Mouse (Mus musculus): ENCODE data around the gene Wasl. TPM values are rescaled to one million over a fixed set of nuclear protein-coding genes. Genes with fewer than 3 reads are reported as not detected.

Wasl gene
- total RNA-seq (2021) = 10 to 100 TPM; 26.5 to 26.9 TPM
- long read RNA-seq, experiment 1, full-length matches to known transcripts = 4 of 12 reads
- long read RNA-seq, experiment 1, partial matches to known transcripts = 5 of 12 reads
- long read RNA-seq, experiment 1, other reads (novel, unspliced or antisense) = 3 of 12 reads
- long read RNA-seq, experiment 2, full-length matches to known transcripts = 1 of 2 reads
- long read RNA-seq, experiment 2, partial matches to known transcripts = 1 of 2 reads
- long read RNA-seq, experiment 2, other reads (novel, unspliced or antisense) = 0 of 2 reads

- DNase-seq = peak; percentile 98 to 99
Observed at GRCm38 (mm10) chr6:24664867-24665458, at the start of gene Wasl. Wasl (minus strand) TSS chr6:24665009.

DNA sequence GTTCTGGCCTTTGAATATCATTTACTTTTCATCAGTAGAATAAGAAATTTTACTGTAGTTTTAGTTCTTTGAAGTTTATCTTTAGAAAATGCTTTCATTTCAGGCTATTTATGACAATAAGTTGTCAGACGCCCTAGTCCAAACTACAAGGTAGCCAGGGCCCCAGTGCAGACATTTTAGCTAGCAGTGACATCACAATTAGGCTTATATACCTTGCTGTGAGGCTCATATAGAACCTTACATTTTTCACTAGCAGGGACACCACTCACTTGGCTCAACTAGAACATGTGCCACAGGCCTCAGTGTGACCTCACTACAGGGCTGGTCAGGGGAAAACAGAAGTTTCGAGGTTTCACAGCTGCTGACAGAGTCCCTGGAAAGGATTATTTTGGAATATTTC, 42.7 kb upstream of the Wasl start:
- no peak for DNase-seq

GRCm38 (mm10) chr6:24707090-24707489, 42.3 kb upstream of the Wasl start:
- no peak for DNase-seq

- DNase-seq = no peak
Observed at GRCm38 (mm10) chr6:24697216-24697615, 32.4 kb upstream of the Wasl start.

- no peak for DNase-seq
Observed at GRCm38 (mm10) chr6:24696117-24696516, 31.3 kb upstream of the Wasl start.

DNA sequence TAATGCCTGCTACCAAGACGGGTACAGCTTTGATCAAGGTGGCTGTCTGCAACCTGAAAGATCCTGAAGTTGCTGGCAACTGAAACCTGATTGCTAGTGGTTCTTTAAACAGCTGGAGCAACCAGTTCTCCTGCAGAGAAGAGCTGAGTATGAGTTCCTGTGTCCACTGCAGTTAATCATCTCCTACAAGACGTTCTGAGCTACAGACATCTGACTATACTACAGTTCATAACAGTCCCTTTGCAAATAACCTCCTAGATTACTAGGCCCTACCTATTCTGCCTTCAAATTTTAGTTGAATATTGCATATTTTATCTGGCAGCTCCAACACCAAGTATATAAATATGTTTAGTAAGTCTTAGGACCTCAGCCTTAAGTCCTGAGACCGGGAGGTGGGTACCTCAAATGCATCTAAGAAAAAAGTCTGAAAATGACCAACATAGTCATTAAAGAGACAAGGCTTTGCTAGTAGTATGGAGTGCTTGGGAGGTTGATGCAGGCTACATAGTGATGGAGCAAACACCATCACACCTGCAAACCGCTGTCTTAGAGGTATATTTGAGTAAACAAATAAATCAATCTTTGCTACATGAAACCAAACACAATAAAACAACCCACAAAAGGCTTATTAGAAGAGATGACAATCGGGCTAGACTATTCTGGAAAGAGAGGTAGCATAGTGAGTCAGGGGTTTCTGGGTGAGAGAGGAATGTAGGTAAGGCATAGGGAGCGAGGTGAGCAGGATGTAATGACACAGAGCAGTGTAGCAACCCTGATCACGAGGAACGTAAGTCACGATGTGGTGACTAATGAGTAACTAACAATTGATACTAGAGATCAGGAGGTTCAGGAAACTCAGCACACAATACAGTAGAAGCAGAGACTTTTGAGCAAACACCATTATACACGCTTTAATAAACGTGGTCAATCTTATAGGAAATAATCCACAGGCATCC, 29.9 kb upstream of the Wasl start:
- no peak for DNase-seq

DNA sequence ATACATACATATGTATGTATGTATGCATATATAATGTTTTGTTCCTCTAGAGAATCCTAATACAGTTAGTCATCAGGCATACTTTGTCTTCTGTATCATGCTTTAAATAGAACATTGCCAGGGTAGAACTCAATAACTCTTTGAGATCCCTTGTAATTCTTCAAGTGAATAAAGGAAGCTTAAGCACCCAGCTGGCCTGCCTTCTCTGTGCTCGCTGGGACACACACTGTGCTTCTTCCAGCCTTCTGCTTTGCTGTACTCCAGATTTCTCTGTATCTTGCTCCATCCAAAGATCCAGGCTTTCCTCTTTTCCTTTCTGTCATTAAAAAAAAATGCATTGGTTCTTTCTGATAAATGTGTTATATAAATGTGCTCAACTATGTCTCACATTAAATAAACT, 23.1 kb upstream of the Wasl start:
- no peak for DNase-seq

GRCm38 (mm10) chr6:24683113-24683512, 18.3 kb upstream of the Wasl start:
- DNase-seq = no peak

GRCm38 (mm10) chr6:24667829-24668228, 3.0 kb upstream of the Wasl start:
- DNase-seq = no peak

DNA sequence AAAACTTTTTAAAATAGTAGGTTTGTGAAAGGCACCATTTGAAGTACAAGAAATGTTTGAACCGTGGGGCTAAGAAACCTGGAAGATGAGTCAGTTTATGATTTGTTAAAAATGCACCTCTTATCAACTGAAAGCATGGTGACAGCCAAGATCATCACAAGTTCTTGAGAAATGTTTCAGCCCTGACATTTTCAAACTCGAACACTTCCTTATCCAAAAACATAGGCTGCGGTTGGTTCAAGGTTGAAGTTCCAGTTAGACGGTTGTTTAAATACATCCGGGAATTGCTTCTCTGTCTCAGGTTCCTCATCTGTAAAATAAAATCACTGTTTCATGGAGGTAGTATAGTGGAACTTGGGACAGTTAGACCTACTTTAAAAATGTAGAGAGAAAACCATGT, 1.4 kb upstream of the Wasl start:
- DNase-seq = no peak

- DNase-seq = peak; percentile 53 to 65
Observed at GRCm38 (mm10) chr6:24664133-24664866, 509 bp downstream of the Wasl start.

- DNase-seq = peak; percentile 29 to 65
Observed at GRCm38 (mm10) chr6:24663196-24664132, 1.3 kb downstream of the Wasl start.

DNA sequence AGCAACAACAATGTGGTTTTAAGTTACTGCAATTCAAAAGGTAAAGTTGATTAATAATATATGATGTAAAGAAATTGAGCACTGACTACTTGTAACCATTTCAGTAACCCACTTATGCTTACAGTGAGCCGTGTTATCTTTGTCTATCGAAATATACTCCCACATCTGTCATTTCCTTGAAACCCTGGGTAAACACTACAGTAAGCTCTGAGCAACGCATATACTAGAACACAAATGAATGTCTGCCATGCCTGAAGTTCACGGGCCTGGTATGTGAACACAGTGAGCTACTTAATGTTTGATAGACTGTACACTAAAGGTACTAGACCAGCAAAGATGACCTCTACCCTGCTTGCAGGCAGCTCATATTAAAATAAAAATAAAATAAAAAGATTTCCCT, 2.3 kb downstream of the Wasl start:
- no peak for DNase-seq

DNA sequence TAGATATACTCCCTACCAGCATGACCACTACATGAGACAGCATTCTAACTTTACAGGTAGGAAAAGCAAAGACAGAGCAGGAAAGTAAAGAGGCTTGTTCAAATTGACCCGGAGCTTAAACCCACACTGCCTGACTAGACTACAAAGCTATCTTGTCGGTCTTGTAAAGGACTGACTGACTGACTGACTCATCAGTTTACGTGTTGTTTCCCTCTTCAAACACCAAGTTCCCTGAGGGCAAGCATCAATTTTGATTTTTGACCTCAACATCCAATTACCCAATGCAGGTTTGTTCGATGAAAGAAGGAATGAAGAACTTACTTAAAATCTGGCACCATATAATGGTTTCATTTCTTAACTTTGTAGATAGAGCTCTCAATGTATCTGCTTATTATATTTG, 2.9 kb downstream of the Wasl start:
- no peak for DNase-seq

DNA sequence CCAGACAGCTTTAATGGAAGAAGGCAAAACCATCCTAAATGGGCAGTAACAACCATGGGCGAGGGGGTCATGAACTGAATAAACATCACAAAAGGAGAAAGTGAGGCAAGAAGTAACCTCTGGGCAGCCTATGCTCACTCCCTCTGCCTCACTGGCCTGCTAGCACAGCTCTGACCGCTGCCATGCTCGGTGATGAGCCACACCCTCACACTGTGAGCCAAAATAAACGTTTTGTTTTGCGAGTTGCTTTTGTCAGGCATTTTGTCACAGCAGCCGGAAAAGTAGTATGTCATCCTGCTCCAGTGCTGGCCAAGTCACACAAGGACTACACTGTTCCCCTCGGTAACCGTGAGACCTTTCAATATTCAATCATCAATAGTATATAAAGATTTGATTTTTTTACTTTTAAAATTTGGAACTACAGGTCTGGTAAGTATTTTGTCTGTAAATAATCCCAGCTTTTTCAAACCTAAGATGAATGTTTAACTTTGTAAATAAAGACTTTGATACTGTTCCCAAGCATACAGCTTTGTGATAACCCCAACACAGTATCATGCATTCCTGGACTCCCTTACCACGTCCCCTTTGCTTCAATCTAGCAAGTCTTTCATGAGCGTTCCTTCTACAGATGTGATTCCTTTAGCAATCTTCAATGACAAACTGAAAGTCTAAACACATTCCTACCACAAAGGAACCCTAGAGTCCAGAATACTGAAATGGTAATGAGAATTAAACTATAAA, 7.0 kb downstream of the Wasl start:
- peak in 1 of 2 experiments; percentile 56 for DNase-seq

GRCm38 (mm10) chr6:24656094-24656493, 8.7 kb downstream of the Wasl start:
- DNase-seq = peak in 1 of 2 experiments; percentile 46

GRCm38 (mm10) chr6:24651538-24651937, 13.3 kb downstream of the Wasl start:
- DNase-seq = no peak

GRCm38 (mm10) chr6:24650719-24651118, 14.1 kb downstream of the Wasl start:
- DNase-seq = no peak

GRCm38 (mm10) chr6:24648403-24648802, 16.4 kb downstream of the Wasl start:
- no peak for DNase-seq

- no peak for DNase-seq
Observed at GRCm38 (mm10) chr6:24647103-24647691, 17.6 kb downstream of the Wasl start.

All from heart, adult 18-20 months (tissue).